Mouse (Mus musculus) hindbrain, embryonic 10.5 days (tissue): ENCODE results near the gene Tnk2. TPM values are rescaled to one million over a fixed set of nuclear protein-coding genes. Genes with fewer than 3 reads are reported as not detected.

Experiments used
- DNase-seq: peaks from one replicate; pipeline ENCODE4 v3.0.0-alpha.2; 2017; ENCODE audit warnings: low spot score
- H3K27ac ChIP-seq: fragments of 300-500 bp; sonication (generic); 2 replicates; pipeline ENCODE4 v1.5.1; 2016; ENCODE audit warnings: mild to moderate bottlenecking, moderate library complexity
- H3K27me3 ChIP-seq: fragments of 300-500 bp; sonication (generic); 2 replicates; pipeline ENCODE4 v1.6.1; 2016; ENCODE audit warnings: mild to moderate bottlenecking; ENCODE audit not compliant: poor library complexity, insufficient read depth, severe bottlenecking
- H3K36me3 ChIP-seq: fragments of 300-500 bp; sonication (generic); 2 replicates; pipeline ENCODE4 v1.6.1; 2016; ENCODE audit warnings: mild to moderate bottlenecking, moderate library complexity
- H3K4me1 ChIP-seq: fragments of 300-500 bp; sonication (generic); replicated peaks from 2 replicates; pipeline ENCODE4 v1.6.1; 2016; ENCODE audit warnings: mild to moderate bottlenecking
- H3K4me3 ChIP-seq: fragments of 300-500 bp; sonication (generic); 2 replicates; pipeline ENCODE4 v1.5.1; 2016; ENCODE audit warnings: mild to moderate bottlenecking, moderate library complexity
- H3K9me3 ChIP-seq: fragments of 300-500 bp; sonication (generic); 2 replicates; pipeline ENCODE4 v1.6.1; 2016; ENCODE audit warnings: mild to moderate bottlenecking, moderate library complexity
- WGBS: fragments of 180-500 bp; shearing (Covaris S2); methylation state at CpG from one replicate; pipeline ENCODE4 v1.1.7; 2016; 5-methylcytosine and 5-hydroxymethylcytosine counted together
- polyA plus RNA-seq: library from polyadenylated mRNA; unstranded; fragments of >200 nt; fragmentation: Nextera tagmentation; extraction: Ambion mirVana; gene quantifications from 2 replicates; pipeline ENCODE4 v1.2.1, GENCODE M21; 2016

Tnk2 gene
- polyA plus RNA-seq, 1 experiment from 2014 or later: 8.4 TPM

DNA sequence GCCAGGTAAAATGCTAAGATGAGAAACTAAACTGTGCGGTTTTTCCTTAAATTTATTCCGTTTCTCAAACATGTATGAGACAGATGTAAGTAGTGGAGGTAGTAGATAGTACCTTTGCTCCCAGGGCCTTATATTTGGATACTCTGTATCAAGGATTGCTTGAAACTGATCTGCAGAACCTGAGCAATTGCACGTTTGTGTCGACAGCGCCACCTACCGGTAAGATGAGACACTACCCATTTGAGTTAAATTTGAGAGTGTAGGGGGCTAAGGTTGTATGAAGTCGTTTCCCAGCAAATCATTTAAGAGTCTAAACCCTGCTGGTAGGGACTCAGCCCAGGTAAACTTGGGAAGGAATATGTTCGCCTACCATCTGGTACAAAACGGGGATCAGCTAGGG is 45.8 kb downstream of the Tnk2 start:
- H3K27me3 ChIP-seq: no peaks in the 10 kb centered on the region
- H3K4me3 ChIP-seq: no peak overlapping the region
- no peaks in the 10 kb centered on the region for H3K36me3 ChIP-seq
- H3K9me3 ChIP-seq: no peaks in the 10 kb centered on the region
- 6% methylated on average over 9 of the region's 9 CpGs for WGBS
- H3K27ac ChIP-seq: no peak overlapping the region
- peak; percentile 72 for DNase-seq
- 0 out of 2 replicates have a peak, but pooled peaks cover 3% of the 10 kb centered on the region for H3K4me1 ChIP-seq

DNA sequence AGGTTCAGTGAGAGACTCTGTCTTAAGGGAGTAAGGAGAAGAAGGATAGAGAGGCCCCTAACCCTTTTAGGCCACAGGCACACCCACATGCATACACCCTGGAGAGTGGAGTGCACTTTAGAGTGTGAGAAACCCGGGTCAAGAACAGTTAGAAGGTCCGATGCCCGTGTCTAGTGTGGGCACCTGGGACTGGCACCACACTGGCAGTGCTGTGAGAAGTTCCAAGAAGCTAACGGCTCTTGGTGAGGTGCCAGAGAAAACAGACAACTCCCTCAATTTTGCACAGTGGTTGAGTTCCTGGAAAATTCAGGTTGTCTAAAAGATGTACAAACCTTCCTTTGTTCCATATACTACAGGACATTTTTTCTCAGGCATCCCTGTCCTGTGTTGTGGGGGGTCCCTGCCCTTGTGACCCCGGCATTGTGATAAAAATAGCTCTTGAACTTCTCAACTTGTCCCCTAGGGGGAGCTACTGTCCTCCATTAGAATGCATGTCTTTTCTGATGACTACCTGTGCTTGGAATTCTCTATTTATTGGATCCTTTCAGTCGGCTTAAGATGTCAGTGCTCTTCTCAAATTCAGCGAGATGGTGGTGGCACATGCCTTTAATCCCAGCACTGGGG is 53.3 kb downstream of the Tnk2 start:
- Histone ChIP-seq H3K9me3 (no peaks in the 10 kb centered on the region), H3K27ac (no peak overlapping the region), H3K4me1 (peaks cover 6% of the 10 kb centered on the region; the same call in 1 of the 2 replicates), H3K36me3 (no peaks in the 10 kb centered on the region), H3K27me3 (no peaks in the 10 kb centered on the region), H3K4me3 (no peak overlapping the region)
- peak; percentile 30 for DNase-seq
- 47% methylated on average over 7 of the region's 7 CpGs for WGBS

DNA sequence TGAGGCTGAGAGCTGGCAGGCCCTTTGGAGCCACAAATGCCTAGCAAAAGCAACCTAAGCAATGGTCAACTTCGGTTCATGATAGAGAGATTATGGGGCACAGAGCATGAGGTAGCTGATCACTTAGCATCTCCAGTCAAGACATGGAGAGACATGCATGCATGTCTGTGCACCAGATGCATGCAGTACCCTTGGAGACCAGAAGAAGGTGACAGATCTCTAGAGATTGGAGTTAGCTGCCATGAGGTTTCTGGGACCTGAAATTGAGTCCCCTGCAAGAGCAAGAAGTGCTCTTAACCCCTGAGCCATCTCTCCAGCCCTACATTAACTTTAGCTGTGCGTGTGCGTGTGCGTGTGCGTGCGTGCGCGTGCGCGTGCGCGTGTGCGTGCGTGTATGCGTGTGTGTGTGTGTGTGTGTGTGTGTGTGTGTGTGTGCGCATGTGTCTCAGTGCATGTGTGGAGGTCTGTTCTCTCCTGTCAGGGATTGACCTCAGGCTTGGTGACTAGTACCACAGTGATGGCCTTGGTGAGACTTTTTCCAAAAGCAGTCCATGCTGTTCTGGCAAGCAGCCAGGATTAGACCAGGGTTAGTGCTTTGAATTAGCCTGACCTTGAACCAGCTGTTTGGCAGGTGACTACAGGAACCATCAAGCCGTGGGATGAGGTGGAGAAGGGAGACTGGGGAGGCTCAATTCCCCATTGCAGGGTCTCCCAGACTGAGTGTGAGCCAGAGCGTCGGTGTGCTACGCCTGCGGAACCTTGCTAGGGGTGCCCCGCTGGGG is 54.2 kb downstream of the Tnk2 start:
- Histone ChIP-seq H3K4me1 (peaks cover 6% of the 10 kb centered on the region; the same call in 1 of the 2 replicates), H3K4me3 (no peak overlapping the region), H3K27ac (no peak overlapping the region), H3K27me3 (no peaks in the 10 kb centered on the region), H3K9me3 (no peaks in the 10 kb centered on the region), H3K36me3 (no peaks in the 10 kb centered on the region)
- WGBS: 88% methylated on average over 22 of the region's 22 CpGs
- DNase-seq: no peak

DNA sequence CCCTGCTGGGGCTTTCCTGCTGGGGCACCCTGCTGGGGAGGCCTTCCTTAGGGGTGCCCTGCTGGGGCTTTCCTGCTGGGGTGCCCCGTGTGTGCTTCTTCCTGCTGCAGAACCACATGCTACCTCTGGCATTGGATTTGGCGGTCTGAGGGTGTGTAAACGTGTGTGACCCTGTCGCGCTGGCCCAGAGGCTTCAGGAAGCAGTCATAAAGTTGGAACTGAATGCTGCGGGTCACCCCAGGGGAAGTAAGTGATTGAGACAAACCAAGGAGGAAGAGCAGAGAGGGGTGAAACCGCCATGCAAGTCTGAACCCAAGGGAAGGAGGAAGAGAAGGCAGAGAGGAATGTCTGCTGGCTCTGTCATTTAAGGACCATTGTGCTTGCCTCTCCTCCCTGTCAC is 54.9 kb downstream of the Tnk2 start:
- H3K36me3 ChIP-seq: no peaks in the 10 kb centered on the region
- no peaks in the 10 kb centered on the region for H3K9me3 ChIP-seq
- no peaks in the 10 kb centered on the region for H3K27me3 ChIP-seq
- no peak overlapping the region for H3K4me3 ChIP-seq
- peaks cover 6% of the 10 kb centered on the region for H3K4me1 ChIP-seq
- DNase-seq: no peak
- H3K27ac ChIP-seq: no peak overlapping the region
- WGBS: 36% methylated on average over 7 of the region's 7 CpGs

DNA sequence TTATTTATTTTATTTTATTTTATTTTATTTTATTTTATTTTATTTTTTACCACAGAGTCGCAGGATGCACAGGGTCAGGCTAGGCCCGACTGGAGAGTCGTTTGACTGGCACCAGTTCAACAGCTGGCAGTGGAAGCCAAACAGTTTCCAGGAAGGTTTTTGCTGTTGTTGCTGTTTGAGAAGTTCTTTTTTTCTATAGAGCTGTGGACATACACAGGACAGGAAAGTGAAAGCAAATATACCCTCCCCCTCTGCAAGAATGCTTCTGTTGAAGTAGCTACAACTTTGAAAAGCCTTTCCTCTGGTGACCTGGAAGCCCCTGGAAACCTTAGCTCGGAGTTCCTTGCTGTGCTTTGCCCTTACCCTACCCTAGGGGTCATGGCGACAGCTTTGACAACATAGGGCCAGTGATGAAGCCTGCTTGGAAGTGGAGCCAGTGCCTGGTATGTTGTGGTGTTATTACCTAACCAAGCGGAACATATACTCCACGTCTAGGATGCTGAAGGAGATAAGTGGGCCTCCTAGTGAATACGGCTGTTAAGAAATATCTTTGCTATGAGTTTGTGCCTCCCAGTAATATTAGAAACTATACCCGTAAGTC is 59.7 kb downstream of the Tnk2 start:
- Histone ChIP-seq H3K27me3 (no peaks in the 10 kb centered on the region), H3K4me1 (peaks cover 22% of the 10 kb centered on the region), H3K36me3 (no peaks in the 10 kb centered on the region), H3K27ac (no peak overlapping the region), H3K4me3 (no peak overlapping the region), H3K9me3 (0 out of 2 replicates have a peak, but pooled peaks cover 4% of the 10 kb centered on the region)
- DNase-seq: peak; percentile 32
- WGBS: 56% methylated on average over 9 of the region's 9 CpGs

DNA sequence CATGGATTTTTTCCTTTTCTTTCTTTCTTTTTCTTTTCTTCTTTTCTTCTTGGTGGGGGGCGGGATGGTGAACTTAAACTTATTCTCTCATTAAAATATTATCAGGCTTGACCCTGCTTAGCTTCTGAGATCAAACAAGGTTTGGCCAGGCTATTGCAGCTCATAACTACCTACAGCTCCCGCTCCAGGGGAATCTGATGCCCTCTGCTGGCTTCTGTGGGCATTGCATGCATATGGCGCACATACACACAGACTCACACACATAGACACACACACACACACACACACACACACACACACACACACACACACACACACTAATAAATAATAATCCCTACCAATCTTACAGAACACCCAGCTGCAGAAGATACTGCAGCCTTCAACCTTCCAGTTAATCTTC is 61.9 kb downstream of the Tnk2 start:
- no peaks in the 10 kb centered on the region for H3K36me3 ChIP-seq
- no peak overlapping the region for H3K27ac ChIP-seq
- H3K9me3 ChIP-seq: 0 out of 2 replicates have a peak, but pooled peaks cover 4% of the 10 kb centered on the region
- H3K27me3 ChIP-seq: no peaks in the 10 kb centered on the region
- H3K4me1 ChIP-seq: peaks cover 29% of the 10 kb centered on the region
- WGBS: 95% methylated on average over 3 of the region's 3 CpGs
- DNase-seq: no peak
- H3K4me3 ChIP-seq: no peak overlapping the region

DNA sequence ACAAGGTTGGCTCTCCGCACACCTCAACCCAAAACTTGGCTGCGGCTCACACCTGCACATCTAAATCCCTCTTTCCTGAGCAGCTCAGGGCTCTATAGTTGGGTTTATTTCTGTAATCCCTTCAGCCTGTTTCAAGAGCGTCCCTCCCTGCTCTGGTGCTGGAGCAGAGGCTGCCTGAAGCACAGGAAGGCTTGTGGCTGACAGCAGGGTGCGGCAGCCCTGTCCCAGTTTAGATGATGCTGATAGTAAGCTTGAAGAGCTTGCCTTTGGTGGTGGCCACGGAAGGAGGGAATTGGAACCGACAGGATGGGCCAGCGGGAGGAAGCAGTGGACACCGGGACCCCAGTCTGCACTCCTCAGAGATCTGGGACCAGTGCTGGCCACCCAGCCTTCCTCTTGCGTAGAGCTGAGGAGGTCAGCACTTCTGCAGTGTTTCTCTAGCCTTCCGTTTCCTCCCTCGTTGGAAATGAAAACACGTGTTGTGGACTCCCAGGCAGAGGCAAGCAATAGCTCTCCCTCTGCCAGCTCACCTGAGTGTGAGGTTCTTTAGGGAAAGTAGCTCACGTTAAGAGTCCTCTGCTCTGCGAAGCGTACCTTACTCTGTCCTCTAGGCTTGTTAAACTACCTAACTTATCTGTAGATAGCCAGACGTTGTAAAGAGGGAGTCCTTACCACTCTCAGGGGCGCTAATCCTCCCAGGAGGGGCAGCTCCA is 63.6 kb downstream of the Tnk2 start:
- Histone ChIP-seq H3K9me3 (0 out of 2 replicates have a peak, but pooled peaks cover 4% of the 10 kb centered on the region), H3K36me3 (no peaks in the 10 kb centered on the region), H3K4me3 (no peak overlapping the region), H3K4me1 (peaks cover 38% of the 10 kb centered on the region), H3K27ac (no peak overlapping the region), H3K27me3 (no peaks in the 10 kb centered on the region)
- DNase-seq: no peak
- WGBS: 71% methylated on average over 17 of the region's 17 CpGs

DNA sequence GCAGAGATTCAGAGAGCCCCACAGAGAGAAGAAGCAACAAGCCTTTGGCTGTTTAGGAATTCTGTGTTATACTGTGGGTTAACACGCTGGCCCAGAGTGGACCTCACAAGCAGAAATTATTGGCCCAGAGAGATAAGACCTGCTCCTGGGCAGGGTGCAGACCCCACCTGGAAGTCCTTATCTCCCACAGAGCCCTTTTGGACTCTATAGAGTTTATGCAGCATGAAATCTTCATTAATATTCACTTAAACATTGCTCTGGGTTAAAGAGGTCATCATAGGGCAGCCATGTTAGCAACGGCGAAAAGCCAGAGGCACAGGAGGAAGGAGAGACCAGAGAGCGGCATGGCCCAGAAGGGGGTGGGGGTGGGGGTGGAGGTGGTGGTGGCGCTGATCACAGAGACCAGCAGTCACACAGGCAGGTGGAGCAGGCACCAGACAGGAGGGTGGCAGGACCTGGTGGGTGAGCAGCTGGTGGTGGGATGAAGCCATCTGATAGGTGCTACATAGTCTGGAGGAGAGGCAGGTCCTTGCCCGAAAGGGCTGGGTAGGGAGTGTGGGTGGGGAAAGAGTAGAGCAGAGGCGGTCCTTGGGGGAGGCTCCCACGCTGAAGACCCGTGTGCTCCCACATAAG is 64.3 kb downstream of the Tnk2 start:
- DNase-seq: no peak
- Histone ChIP-seq H3K4me3 (no peak overlapping the region), H3K36me3 (no peaks in the 10 kb centered on the region), H3K27ac (peak overlapping the region; percentile 46; the same call in 1 of the 2 replicates), H3K4me1 (peaks cover 38% of the 10 kb centered on the region), H3K9me3 (0 out of 2 replicates have a peak, but pooled peaks cover 4% of the 10 kb centered on the region), H3K27me3 (no peaks in the 10 kb centered on the region)
- WGBS: 69% methylated on average over 9 of the region's 9 CpGs

DNA sequence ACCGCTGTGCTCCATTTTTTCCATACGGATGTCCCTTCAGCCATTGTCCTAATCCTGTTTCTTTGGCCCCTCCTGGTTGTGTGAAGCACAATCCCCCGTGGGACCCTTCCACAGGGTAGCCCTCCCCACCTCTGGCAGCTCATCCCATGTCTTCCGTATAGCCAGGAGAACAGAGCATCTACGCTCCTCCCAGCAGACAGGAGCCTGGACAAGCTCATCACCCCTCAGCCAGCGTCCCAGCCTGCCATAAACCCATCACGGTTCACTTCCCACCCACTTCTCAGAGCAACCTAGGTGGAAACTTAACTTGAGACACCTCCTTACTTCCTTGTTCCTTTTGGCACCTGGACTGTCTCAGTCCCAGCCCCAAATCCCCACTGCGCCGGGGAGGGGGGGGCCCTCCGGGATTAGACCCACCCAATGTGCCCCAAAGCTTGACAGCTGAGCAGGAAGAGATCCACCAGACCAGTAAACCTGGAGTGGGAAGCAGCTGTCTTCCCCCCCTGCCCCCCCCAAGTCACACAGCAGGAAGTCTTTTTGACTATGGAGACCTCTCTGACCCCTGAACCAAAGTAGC is 64.9 kb downstream of the Tnk2 start:
- Histone ChIP-seq H3K27ac (peak overlapping the region; percentile 46; the same call in 1 of the 2 replicates), H3K36me3 (no peaks in the 10 kb centered on the region), H3K4me1 (peaks cover 35% of the 10 kb centered on the region), H3K4me3 (no peak overlapping the region), H3K27me3 (no peaks in the 10 kb centered on the region), H3K9me3 (0 out of 2 replicates have a peak, but pooled peaks cover 4% of the 10 kb centered on the region)
- WGBS: 82% methylated on average over 10 of the region's 10 CpGs
- no peak for DNase-seq

DNA sequence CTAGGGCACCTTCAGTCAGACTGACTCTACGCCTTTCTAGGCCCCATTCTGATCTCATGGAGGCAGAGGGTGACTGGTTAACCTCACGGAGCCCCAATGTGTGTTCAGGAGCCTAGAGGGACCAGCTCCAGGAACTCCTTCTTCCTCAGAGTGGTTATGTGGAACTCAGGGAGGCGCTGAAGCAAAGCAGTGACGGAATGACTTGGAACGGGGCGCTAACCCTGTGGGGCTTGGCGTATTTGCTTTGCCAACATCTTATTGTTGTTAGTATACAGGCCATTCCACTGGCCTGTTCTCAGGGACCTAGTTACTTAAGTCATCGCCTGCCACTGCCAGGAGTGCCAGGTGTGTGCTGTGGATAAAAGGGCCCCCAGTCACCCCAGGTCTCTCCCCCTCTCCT is 65.4 kb downstream of the Tnk2 start:
- no peak overlapping the region for H3K4me3 ChIP-seq
- DNase-seq: no peak
- no peaks in the 10 kb centered on the region for H3K36me3 ChIP-seq
- 0 out of 2 replicates have a peak, but pooled peaks cover 4% of the 10 kb centered on the region for H3K9me3 ChIP-seq
- no peak overlapping the region for H3K27ac ChIP-seq
- peaks cover 32% of the 10 kb centered on the region for H3K4me1 ChIP-seq
- H3K27me3 ChIP-seq: no peaks in the 10 kb centered on the region
- WGBS: 86% methylated on average over 8 of the region's 8 CpGs

DNA sequence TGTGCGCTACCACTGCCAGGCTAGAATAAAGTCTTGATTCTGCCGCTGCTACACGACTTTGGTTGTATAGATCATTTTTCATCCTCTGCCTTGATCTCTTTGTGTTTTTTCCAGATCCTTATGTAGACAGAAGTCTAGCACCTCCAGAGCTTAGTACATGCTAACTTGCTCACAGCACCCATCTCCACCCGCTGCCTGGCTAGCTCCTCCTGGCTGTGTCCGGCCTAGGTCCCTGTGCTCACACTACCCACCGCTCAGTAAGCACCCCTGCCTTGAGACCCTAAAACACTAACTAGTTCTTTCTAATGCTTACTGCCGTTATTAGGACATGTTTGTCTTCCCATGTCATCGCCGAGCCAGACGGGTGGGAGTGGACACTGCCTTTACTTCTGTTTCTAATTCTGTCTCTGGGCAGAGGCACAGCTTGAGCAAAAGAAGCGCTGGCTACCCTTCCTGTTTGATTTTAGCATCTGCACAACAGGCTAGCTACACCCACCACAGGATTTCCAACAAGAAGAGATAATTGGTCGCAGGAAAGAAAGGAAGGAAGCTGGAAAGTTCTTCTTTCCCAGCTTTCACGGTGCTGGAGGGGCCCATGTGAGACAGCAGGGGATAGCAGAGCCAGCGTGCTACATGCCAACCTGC is 66.9 kb downstream of the Tnk2 start:
- WGBS: 76% methylated on average over 14 of the region's 14 CpGs
- Histone ChIP-seq H3K4me1 (peaks cover 39% of the 10 kb centered on the region), H3K27me3 (no peaks in the 10 kb centered on the region), H3K4me3 (no peak overlapping the region), H3K27ac (no peak overlapping the region), H3K9me3 (0 out of 2 replicates have a peak, but pooled peaks cover 3% of the 10 kb centered on the region), H3K36me3 (no peaks in the 10 kb centered on the region)
- DNase-seq: no peak
